Mouse (Mus musculus): ENCODE measurements around the gene Lrtm1. TPM values are rescaled to one million over a fixed set of nuclear protein-coding genes. Genes with fewer than 3 reads are reported as not detected.

Gene Lrtm1
- polyA plus RNA-seq, 1 experiment: not detected

DNA sequence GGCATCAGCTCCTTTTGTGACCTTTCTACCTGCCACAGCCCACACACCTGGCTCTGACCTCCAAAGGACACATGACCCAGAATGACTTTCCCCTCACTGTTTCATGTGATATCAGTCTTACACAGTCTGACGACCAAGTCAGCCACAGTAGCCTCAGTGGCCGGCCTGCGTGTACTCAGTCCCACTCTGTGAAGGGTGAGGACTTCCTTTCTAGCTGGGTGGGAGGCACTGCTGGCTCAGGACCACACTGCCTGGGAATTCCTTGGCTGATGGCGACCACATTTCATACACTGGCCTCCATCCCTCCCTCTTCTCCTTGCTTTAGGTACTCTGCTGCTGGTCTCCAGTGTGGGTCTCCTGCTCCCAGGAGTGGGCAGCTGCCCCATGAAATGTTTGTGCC, 3.3 kb downstream of the Lrtm1 start:
- TF ChIP-seq POLR2A (IDR thresholded peaks at IDR 0.05; ENCODE audit: low read depth, low read length) (no peak), CTCF (IDR thresholded peaks at IDR 0.05; ENCODE audit: extremely low read depth, insufficient read depth, insufficient read length, insufficient replicate concordance) (no peak)
- no peaks in the 10 kb centered on the region for H3K36me3 ChIP-seq (ENCODE audit: control insufficient read depth, insufficient read depth, low read length)
- 82% methylated on average over 4 of the region's 4 CpGs for WGBS

DNA sequence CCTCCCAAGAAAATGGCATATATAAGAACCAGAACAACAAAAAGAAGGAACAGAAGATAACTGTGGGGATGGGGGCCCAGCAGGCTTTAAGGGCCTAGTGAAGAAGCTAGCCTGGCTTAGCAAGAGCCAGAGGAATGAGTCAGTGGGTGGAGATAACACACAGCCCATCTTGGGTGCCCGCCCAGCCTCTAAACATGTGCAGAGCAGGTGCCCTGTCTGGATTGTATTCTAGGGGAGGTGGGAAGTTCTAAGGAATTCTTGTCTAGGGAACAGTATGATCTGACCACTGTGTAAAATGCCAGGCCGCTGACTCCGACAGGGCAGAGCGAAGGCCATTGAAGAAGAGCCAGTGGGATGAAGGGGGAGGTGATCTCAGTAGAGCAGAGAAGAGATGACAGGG, 5.2 kb downstream of the Lrtm1 start:
- 95% methylated on average over 4 of the region's 4 CpGs for WGBS
- no peak overlapping the region for H3K4me3 ChIP-seq (ENCODE audit: extremely low read depth, insufficient read depth, insufficient read length)
- H3K36me3 ChIP-seq (ENCODE audit: control insufficient read depth, insufficient read depth, low read length): no peaks in the 10 kb centered on the region
- no peak for TF ChIP-seq POLR2A (IDR thresholded peaks at IDR 0.05; ENCODE audit: low read depth, low read length)
- no peak for TF ChIP-seq CTCF (IDR thresholded peaks at IDR 0.05; ENCODE audit: extremely low read depth, insufficient read depth, insufficient read length, insufficient replicate concordance)
- H3K27ac ChIP-seq (ENCODE audit: insufficient read depth, low read length): no peak overlapping the region
- no peaks in the 10 kb centered on the region for H3K4me1 ChIP-seq (ENCODE audit: control insufficient read depth, insufficient read depth, insufficient read length)
- H3K27me3 ChIP-seq (ENCODE audit: control insufficient read depth, insufficient read depth, low read length): no peaks in the 10 kb centered on the region
- DNase-seq (ENCODE audit: low read depth in 1 of 2, low spot score in 2 of 2): no peak

More for the DNA sequence above, 3.3 kb downstream of the Lrtm1 start:
- Histone ChIP-seq H3K4me3 (ENCODE audit: extremely low read depth, insufficient read depth, insufficient read length) (no peak overlapping the region), H3K27ac (ENCODE audit: insufficient read depth, low read length) (no peak overlapping the region), H3K4me1 (ENCODE audit: control insufficient read depth, insufficient read depth, insufficient read length) (no peaks in the 10 kb centered on the region), H3K27me3 (ENCODE audit: control insufficient read depth, insufficient read depth, low read length) (no peaks in the 10 kb centered on the region)
- no peak for DNase-seq (ENCODE audit: low read depth in 1 of 2, low spot score in 2 of 2)

DNA sequence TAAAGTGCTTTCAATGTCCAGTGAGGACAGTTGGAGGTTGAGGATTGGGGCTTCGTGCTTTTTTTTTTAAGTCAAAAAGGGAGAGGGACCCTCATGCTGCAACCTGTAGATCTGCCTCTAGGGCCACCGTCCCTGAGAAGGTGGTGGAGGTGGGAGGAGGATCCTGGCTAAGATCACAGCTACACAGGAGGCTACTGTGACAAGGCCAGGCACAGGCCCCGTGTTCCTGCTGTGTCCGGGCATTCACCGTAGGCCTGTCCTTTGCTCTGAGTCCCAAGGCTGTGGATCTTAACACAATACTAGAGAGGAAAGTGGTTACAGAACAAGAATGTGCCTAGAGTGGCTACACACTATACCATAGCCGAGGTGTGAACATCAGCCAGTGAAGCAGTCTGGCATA, 7.3 kb downstream of the Lrtm1 start:
- no peak overlapping the region for H3K4me3 ChIP-seq (ENCODE audit: extremely low read depth, insufficient read depth, insufficient read length)
- H3K27ac ChIP-seq (ENCODE audit: insufficient read depth, low read length): no peak overlapping the region

GRCm38 (mm10) chr14:29027276-29027675, 9.3 kb downstream of the Lrtm1 start:
- no peak for DNase-seq (ENCODE audit: low read depth in 1 of 2, low spot score in 2 of 2)
- 78% methylated on average over 5 of the region's 5 CpGs for WGBS

More for the DNA sequence above, 7.3 kb downstream of the Lrtm1 start:
- 83% methylated on average over 6 of the region's 6 CpGs for WGBS
- TF ChIP-seq CTCF (IDR thresholded peaks at IDR 0.05; ENCODE audit: extremely low read depth, insufficient read depth, insufficient read length, insufficient replicate concordance) (no peak), POLR2A (IDR thresholded peaks at IDR 0.05; ENCODE audit: low read depth, low read length) (no peak)
- H3K4me1 ChIP-seq (ENCODE audit: control insufficient read depth, insufficient read depth, insufficient read length): no peaks in the 10 kb centered on the region
- DNase-seq (ENCODE audit: low read depth in 1 of 2, low spot score in 2 of 2): no peak
- H3K36me3 ChIP-seq (ENCODE audit: control insufficient read depth, insufficient read depth, low read length): no peaks in the 10 kb centered on the region
- H3K27me3 ChIP-seq (ENCODE audit: control insufficient read depth, insufficient read depth, low read length): no peaks in the 10 kb centered on the region

GRCm38 (mm10) chr14:29028391-29029106, 10.5 kb downstream of the Lrtm1 start:
- WGBS: 79% methylated on average over 6 of the region's 6 CpGs
- no peak for DNase-seq (ENCODE audit: low read depth in 1 of 2, low spot score in 2 of 2)
- H3K27ac ChIP-seq (ENCODE audit: insufficient read depth, low read length): no peak overlapping the region
- H3K4me1 ChIP-seq (ENCODE audit: control insufficient read depth, insufficient read depth, insufficient read length): no peaks in the 10 kb centered on the region
- no peak overlapping the region for H3K4me3 ChIP-seq (ENCODE audit: extremely low read depth, insufficient read depth, insufficient read length)
- no peak for TF ChIP-seq POLR2A (IDR thresholded peaks at IDR 0.05; ENCODE audit: low read depth, low read length)
- no peaks in the 10 kb centered on the region for H3K27me3 ChIP-seq (ENCODE audit: control insufficient read depth, insufficient read depth, low read length)
- H3K36me3 ChIP-seq (ENCODE audit: control insufficient read depth, insufficient read depth, low read length): no peaks in the 10 kb centered on the region

More at GRCm38 (mm10) chr14:29027276-29027675, 9.3 kb downstream of the Lrtm1 start:
- TF ChIP-seq POLR2A (IDR thresholded peaks at IDR 0.05; ENCODE audit: low read depth, low read length): no peak
- TF ChIP-seq CTCF (IDR thresholded peaks at IDR 0.05; ENCODE audit: extremely low read depth, insufficient read depth, insufficient read length, insufficient replicate concordance): no peak
- Histone ChIP-seq H3K27ac (ENCODE audit: insufficient read depth, low read length) (no peak overlapping the region), H3K36me3 (ENCODE audit: control insufficient read depth, insufficient read depth, low read length) (no peaks in the 10 kb centered on the region), H3K4me1 (ENCODE audit: control insufficient read depth, insufficient read depth, insufficient read length) (no peaks in the 10 kb centered on the region), H3K27me3 (ENCODE audit: control insufficient read depth, insufficient read depth, low read length) (no peaks in the 10 kb centered on the region), H3K4me3 (ENCODE audit: extremely low read depth, insufficient read depth, insufficient read length) (no peak overlapping the region)

DNA sequence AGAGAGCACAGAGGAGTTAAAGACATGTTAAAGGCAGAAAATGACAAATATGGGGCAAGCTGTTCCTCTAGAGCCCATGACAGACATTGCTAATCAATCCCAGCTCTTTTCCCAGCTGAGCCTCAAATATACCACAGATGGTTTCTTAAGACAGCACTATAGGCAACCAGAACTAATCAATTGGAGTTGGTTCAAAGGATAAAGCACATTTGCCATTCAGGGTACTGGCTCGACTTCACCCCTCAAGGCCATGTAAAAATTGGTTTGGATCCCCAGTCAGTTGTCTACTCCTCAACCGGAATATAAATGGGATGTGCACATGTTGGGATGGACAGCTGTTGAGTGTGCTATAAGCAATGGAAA, 11.1 kb downstream of the Lrtm1 start:
- no peak for TF ChIP-seq CTCF (IDR thresholded peaks at IDR 0.05; ENCODE audit: extremely low read depth, insufficient read depth, insufficient read length, insufficient replicate concordance)
- no peak for TF ChIP-seq POLR2A (IDR thresholded peaks at IDR 0.05; ENCODE audit: low read depth, low read length)
- Histone ChIP-seq H3K36me3 (ENCODE audit: control insufficient read depth, insufficient read depth, low read length) (no peaks in the 10 kb centered on the region), H3K27me3 (ENCODE audit: control insufficient read depth, insufficient read depth, low read length) (no peaks in the 10 kb centered on the region), H3K4me3 (ENCODE audit: extremely low read depth, insufficient read depth, insufficient read length) (no peak overlapping the region), H3K4me1 (ENCODE audit: control insufficient read depth, insufficient read depth, insufficient read length) (no peaks in the 10 kb centered on the region), H3K27ac (ENCODE audit: insufficient read depth, low read length) (no peak overlapping the region)
- 83% methylated on average over 2 of the region's 2 CpGs for WGBS
- DNase-seq (ENCODE audit: low read depth in 1 of 2, low spot score in 2 of 2): no peak

GRCm38 (mm10) chr14:29029896-29030420, 11.9 kb downstream of the Lrtm1 start:
- no peak for DNase-seq (ENCODE audit: low read depth in 1 of 2, low spot score in 2 of 2)
- no peaks in the 10 kb centered on the region for H3K27me3 ChIP-seq (ENCODE audit: control insufficient read depth, insufficient read depth, low read length)
- H3K36me3 ChIP-seq (ENCODE audit: control insufficient read depth, insufficient read depth, low read length): no peaks in the 10 kb centered on the region
- WGBS: 87% methylated on average over 11 of the region's 11 CpGs
- H3K4me1 ChIP-seq (ENCODE audit: control insufficient read depth, insufficient read depth, insufficient read length): no peaks in the 10 kb centered on the region
- H3K4me3 ChIP-seq (ENCODE audit: extremely low read depth, insufficient read depth, insufficient read length): no peak overlapping the region
- no peak overlapping the region for H3K27ac ChIP-seq (ENCODE audit: insufficient read depth, low read length)
- TF ChIP-seq POLR2A (IDR thresholded peaks at IDR 0.05; ENCODE audit: low read depth, low read length) (no peak), CTCF (IDR thresholded peaks at IDR 0.05; ENCODE audit: extremely low read depth, insufficient read depth, insufficient read length, insufficient replicate concordance) (no peak)

All from spleen, adult 2 months (tissue).